Mouse (Mus musculus): Measurements from ENCODE around the gene Dexi.

GRCm38 (mm10) chr16:10511134-10511520, 31.7 kb downstream of the Dexi start:
- TF ChIP-seq POLR2A (IDR thresholded peaks at IDR 0.05; ENCODE audit: extremely low read depth, insufficient read depth, low read length) (no peak), CTCF (IDR thresholded peaks at IDR 0.05; ENCODE audit: extremely low read depth, insufficient read depth, low read length) (no peak)

All from cortical plate, adult 2 months (tissue).